Mouse (Mus musculus): Measurements from ENCODE around the gene Cd1d1. TPM values are rescaled to one million over a fixed set of nuclear protein-coding genes. Genes with fewer than 3 reads are reported as not detected.
"Not testable (repeated sequence)": the region's sequence is repeated elsewhere in the genome, so short reads cannot be mapped to it uniquely, and the experiment has no call there.

Gene Cd1d1
- polyA plus RNA-seq, 1 experiment from 2014 or later, result 8.7 TPM

DNA sequence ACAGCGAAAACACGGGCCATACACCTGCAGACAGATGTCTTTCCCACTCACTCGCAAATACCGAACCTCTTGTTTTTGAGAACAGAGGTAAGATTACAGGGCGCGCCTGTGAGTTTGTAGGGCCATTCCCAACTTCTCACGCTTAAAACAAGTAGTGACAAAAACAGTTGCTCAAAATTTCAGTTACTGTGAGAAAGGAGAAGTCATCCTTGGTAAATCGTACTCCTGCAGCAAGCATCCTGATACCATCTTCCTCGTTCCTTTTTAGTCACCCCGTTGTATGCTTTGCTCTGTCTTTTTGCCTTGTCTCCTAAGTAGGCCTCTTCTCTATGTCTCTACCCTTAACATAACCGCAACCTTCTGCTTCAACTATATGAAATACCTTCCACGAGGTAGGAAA lies 810 bp upstream of the Cd1d1 start:
- H3K4me1 ChIP-seq, result peaks cover 8% of the 10 kb centered on the region; the same call in 1 of the 2 replicates
- H3K27me3 ChIP-seq (replicated peaks), result no peaks in the 10 kb centered on the region
- no peak overlapping the region for H3K4me3 ChIP-seq
- H3K4me2 ChIP-seq, result peak overlapping the region; percentile 74; the same call in 1 of the 2 replicates
- no peak overlapping the region for H3K9ac ChIP-seq
- ATAC-seq, result no peak
- WGBS (ENCODE audit: insufficient replicate concordance), result 67% methylated on average over 12 of the region's 12 CpGs
- H3K27ac ChIP-seq, result no peak overlapping the region
- no peaks in the 10 kb centered on the region for H3K9me3 ChIP-seq (replicated peaks)
- no peaks in the 10 kb centered on the region for H3K36me3 ChIP-seq

DNA sequence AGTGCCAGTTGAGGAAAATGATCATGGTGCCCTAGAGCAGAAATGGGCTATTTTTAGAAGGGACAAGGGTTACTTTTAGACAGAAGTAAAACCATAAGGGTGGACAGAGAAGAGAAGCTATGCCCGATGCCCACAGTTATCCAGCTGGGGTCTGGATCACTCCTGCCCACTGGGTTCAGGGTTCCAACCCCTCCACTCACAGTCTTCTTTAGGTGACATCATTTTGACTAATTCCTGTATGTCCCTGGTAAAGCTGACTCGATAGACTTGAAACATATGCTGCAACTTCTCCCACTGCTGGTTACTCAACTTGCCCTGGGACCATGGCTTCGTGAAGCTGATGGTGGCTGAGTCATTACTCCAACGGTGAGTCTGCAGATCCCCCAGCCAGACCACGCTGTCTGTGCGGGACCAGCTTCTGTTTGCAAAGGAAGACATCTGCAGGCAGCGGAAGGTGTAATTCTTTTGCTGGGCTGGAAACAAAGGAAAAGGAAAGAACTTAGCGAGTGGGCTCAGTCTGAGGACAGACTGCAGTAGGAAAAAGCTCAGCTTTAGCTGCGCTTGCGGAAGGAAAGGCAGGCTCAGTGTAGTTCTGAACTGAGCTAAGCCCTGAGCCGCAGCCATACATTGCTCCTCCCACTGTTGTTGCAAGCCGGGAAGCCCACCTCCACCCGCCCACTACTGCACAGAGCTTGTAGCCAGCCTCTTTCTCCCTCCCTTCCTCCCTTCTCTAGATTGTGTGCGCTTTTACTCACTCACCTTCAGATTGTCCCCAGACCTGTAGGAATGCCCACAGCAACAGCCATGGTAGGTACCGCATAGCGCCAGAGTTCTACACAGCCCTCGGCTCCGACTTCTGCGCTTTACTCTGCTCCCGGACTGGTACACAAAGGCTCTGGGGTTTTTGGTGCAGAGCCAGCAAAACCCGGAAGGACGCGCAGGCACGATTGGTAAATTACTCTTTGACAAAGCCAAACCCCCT lies 517 bp downstream of the Cd1d1 start:
- WGBS (ENCODE audit: insufficient replicate concordance), result 2% methylated on average over 23 of the region's 24 CpGs
- H3K9me3 ChIP-seq (replicated peaks); H3K4me1 ChIP-seq; H3K27me3 ChIP-seq (replicated peaks); H3K36me3 ChIP-seq: not testable (repeated sequence)
- Histone ChIP-seq H3K9ac (peak overlapping the region; percentile 65), H3K4me2 (peak overlapping the region; percentile 74), H3K27ac (peak overlapping the region; percentile 54), H3K4me3 (peak overlapping the region; percentile 64)
- peak; percentile 91 for ATAC-seq

DNA sequence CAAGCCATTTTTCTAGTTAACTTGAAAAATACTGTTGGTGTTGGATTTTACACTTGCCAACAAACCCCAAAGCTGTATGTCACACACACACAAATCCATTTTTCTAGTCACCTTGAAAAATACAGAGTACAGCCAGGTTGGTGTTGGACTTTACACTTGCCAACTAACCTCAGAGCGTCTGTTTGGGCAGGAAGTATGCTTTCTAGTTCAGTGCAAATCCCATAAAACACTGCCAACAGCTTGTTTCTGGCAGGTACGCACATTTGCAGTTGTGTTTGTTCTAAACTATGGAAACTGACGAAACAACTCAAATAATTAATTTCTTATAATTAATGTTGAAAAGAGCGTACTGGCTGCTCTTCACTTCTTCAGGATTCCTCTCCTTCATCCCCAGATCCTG lies 3.1 kb downstream of the Cd1d1 start:
- H3K4me2 ChIP-seq, result no peak overlapping the region
- no peak for ATAC-seq
- H3K4me3 ChIP-seq, result no peak overlapping the region
- no peaks in the 10 kb centered on the region for H3K9me3 ChIP-seq (replicated peaks)
- H3K27me3 ChIP-seq (replicated peaks), result no peaks in the 10 kb centered on the region
- peaks cover 8% of the 10 kb centered on the region; the same call in 1 of the 2 replicates for H3K4me1 ChIP-seq
- 76% methylated on average over 4 of the region's 4 CpGs for WGBS (ENCODE audit: insufficient replicate concordance)
- H3K27ac ChIP-seq, result no peak overlapping the region
- no peak overlapping the region for H3K9ac ChIP-seq
- no peaks in the 10 kb centered on the region for H3K36me3 ChIP-seq

DNA sequence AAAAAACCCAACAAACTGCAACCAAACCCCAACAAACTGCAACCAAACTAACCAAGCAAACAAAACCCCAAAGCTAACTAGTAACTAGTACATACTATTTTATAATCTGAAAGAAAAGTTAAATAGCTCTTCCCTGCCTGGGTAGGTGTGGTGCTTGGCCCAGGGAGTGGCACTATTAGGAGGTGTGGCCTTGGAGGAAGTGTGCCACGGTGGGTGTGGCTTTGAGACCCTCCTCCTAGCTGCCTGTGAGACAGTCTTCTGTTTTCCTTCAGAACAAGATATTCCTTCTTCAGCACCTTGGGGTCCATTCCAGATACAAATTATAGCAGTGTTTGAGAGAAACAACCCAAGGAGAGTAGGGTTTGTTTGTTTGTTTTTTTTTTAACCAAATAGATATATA lies 3.9 kb downstream of the Cd1d1 start:
- Histone ChIP-seq H3K36me3 (no peaks in the 10 kb centered on the region), H3K4me1 (peaks cover 5% of the 10 kb centered on the region; the same call in 1 of the 2 replicates), H3K9ac (no peak overlapping the region), H3K9me3 (replicated peaks) (no peaks in the 10 kb centered on the region), H3K27ac (no peak overlapping the region), H3K27me3 (replicated peaks) (no peaks in the 10 kb centered on the region), H3K4me3 (no peak overlapping the region), H3K4me2 (no peak overlapping the region)
- 22% methylated on average over 1 of the region's 1 CpGs for WGBS (ENCODE audit: insufficient replicate concordance)
- no peak for ATAC-seq

DNA sequence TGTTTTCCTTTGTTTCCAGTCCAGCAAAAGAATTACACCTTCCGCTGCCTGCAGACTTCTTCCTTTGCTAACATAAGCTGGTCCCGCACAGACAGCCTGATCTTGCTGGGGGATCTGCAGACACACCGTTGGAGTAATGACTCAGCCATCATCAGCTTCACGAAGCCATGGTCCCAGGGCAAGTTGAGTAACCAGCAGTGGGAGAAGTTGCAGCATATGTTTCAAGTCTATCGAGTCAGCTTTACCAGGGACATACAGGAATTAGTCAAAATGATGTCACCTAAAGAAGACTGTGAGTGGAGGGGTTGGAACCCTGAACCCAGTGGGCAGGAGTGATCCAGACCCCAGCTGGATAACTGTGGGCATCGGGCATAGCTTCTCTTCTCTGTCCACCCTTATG lies 12.3 kb downstream of the Cd1d1 start:
- 36% methylated on average over 6 of the region's 6 CpGs for WGBS (ENCODE audit: insufficient replicate concordance)
- not testable (repeated sequence) for ATAC-seq; H3K9me3 ChIP-seq (replicated peaks); H3K27me3 ChIP-seq (replicated peaks); H3K36me3 ChIP-seq; H3K27ac ChIP-seq; H3K4me1 ChIP-seq
- Histone ChIP-seq H3K4me3 (peak overlapping the region; percentile 25; the same call in 1 of the 2 replicates), H3K4me2 (peak overlapping the region; percentile 44), H3K9ac (0 out of 2 replicates have a peak overlapping the region, but pooled peaks have one; percentile 22)

DNA sequence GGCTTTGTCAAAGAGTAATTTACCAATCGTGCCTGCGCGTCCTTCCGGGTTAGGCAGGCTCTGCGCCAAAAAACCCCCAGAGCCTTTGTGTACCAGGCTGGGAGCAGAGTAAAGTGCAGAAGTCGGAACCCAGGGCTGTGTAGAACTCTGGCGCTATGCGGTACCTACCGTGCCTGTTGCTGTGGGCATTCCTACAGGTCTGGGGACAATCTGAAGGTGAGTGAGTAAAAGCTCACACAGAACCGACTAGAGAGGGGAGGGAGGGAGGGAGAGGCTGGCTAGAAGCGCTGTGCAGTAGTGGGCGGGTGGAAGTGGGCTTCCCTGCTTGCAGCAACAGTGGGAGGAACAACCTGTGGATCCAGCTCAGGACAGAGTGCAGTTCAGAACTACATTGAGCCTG lies 12.8 kb downstream of the Cd1d1 start:
- Histone ChIP-seq H3K4me1 (no peaks in the 10 kb centered on the region), H3K9me3 (replicated peaks) (no peaks in the 10 kb centered on the region), H3K27me3 (replicated peaks) (no peaks in the 10 kb centered on the region), H3K4me3 (peak overlapping the region; percentile 25), H3K36me3 (no peaks in the 10 kb centered on the region), H3K27ac (no peak overlapping the region), H3K9ac (peak overlapping the region; percentile 22; the same call in 1 of the 2 replicates), H3K4me2 (peak overlapping the region; percentile 44)
- ATAC-seq, result 0 out of 2 replicates have a peak, but pooled peaks have one; percentile 27
- 25% methylated on average over 12 of the region's 12 CpGs for WGBS (ENCODE audit: insufficient replicate concordance)

DNA sequence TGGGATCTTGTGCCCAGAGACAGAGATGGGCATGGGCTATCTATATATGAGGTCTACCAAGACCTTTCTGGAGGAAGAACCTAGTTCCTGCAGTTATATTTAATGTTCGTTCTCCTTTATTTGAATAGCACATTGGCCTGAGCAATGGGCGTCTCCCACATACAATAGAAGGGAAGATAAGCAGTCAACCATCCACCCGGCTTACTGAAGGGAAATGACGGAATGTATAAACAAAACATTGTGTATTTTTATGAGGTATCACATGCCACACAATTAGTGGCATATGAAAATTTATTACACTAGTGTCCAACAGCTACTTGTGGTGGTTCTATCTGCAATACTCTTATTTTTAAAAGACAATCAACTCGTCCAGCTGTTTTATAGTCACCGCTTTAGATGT lies 15.9 kb downstream of the Cd1d1 start:
- no peaks in the 10 kb centered on the region for H3K36me3 ChIP-seq
- no peak overlapping the region for H3K9ac ChIP-seq
- H3K4me2 ChIP-seq, result no peak overlapping the region
- H3K4me3 ChIP-seq, result no peak overlapping the region
- no peak overlapping the region for H3K27ac ChIP-seq
- H3K9me3 ChIP-seq (replicated peaks), result no peaks in the 10 kb centered on the region
- WGBS (ENCODE audit: insufficient replicate concordance), result 67% methylated on average over 6 of the region's 6 CpGs
- H3K4me1 ChIP-seq, result no peaks in the 10 kb centered on the region
- H3K27me3 ChIP-seq (replicated peaks), result no peaks in the 10 kb centered on the region
- no peak for ATAC-seq

DNA sequence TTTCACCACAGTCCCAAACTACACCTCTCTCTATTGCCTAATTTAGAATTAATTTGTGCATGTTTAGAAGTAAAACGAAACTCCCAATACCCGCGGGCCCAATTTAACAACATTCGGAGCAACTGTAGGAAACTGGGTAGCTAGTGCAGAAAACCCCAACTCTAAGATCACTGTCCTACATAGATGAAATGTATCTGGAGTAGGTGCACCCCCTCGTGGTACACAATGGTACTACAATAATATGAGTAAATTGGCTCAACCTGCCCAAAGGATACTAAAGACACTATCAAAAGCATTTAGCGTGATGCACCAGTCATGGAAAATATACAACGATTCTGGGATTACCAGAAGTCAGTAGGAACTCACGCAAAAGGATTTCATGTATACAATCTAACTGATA lies 22.7 kb downstream of the Cd1d1 start:
- H3K27ac ChIP-seq, result no peak overlapping the region
- H3K27me3 ChIP-seq (replicated peaks), result no peaks in the 10 kb centered on the region
- H3K4me3 ChIP-seq, result no peak overlapping the region
- no peaks in the 10 kb centered on the region for H3K9me3 ChIP-seq (replicated peaks)
- H3K4me2 ChIP-seq, result no peak overlapping the region
- ATAC-seq, result no peak
- no peak overlapping the region for H3K9ac ChIP-seq
- H3K4me1 ChIP-seq, result no peaks in the 10 kb centered on the region
- WGBS (ENCODE audit: insufficient replicate concordance), result 10% methylated on average over 8 of the region's 8 CpGs
- no peaks in the 10 kb centered on the region for H3K36me3 ChIP-seq

DNA sequence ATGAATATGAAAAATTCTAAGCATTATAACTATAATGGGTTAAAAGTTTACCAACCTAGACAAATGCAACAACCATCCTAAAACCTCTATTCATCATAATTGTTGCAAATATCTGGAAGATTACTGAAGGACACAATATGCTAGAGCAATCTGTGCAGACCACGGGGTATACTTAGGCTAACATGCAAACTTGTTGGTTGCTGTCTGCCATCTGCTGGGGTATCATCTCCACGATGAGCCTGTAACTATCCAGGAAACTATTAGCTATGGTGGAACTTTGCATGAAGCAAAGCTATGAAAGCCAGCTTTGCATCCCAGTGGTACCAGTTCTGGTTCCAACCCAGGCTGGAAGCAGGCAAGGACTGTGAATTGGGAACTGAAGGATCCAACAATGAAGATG lies 24.1 kb downstream of the Cd1d1 start:
- 54% methylated on average over 2 of the region's 2 CpGs for WGBS (ENCODE audit: insufficient replicate concordance)
- no peak overlapping the region for H3K4me3 ChIP-seq

DNA sequence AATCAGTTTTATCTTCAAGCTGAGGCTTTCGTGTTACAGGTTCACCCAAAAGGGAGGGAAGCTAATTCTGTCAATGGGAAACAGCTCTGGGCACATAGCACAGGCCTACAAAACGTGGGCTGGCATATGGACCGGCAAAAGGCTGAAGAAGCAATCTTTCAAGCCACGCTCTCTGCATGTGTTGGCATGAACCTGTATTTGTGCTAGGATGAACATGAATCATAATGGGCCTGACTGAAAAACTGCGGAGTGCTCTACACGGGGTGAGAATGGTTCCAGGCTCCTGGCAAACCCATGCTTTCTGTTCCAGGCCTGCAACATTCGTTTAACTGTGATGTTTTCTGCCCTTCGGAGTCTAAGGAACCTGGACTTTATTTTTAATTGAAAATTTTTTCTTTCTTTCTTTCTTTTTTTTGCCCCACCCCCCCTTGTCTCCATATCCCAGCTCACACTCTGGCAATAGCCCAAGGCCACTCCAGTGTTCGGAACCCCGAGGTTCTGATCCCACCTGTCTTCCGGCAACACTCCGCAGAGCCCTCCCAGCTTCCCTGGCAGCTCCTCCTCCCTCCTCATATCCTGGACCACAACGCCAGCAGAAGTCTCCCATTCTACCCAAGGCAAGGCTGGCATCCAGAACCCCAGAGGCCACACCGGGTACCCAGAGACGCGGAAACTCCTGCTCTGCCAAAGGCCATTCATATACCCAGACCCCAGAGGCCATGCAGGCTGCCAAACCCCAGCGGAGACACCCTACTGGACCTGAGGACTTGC lies 36.4 kb downstream of the Cd1d1 start:
- H3K9me3 ChIP-seq (replicated peaks), result no peaks in the 10 kb centered on the region
- no peak overlapping the region for H3K9ac ChIP-seq
- H3K36me3 ChIP-seq, result no peaks in the 10 kb centered on the region
- no peak overlapping the region for H3K4me3 ChIP-seq
- no peaks in the 10 kb centered on the region for H3K27me3 ChIP-seq (replicated peaks)
- 78% methylated on average over 17 of the region's 17 CpGs for WGBS (ENCODE audit: insufficient replicate concordance)
- H3K4me1 ChIP-seq, result peaks cover 4% of the 10 kb centered on the region; the same call in 1 of the 2 replicates
- ATAC-seq, result no peak
- H3K4me2 ChIP-seq, result no peak overlapping the region
- no peak overlapping the region for H3K27ac ChIP-seq

More for the DNA sequence above, 24.1 kb downstream of the Cd1d1 start:
- H3K9me3 ChIP-seq (replicated peaks), result no peaks in the 10 kb centered on the region
- H3K27me3 ChIP-seq (replicated peaks), result no peaks in the 10 kb centered on the region
- no peak overlapping the region for H3K9ac ChIP-seq
- no peak overlapping the region for H3K4me2 ChIP-seq
- no peaks in the 10 kb centered on the region for H3K4me1 ChIP-seq
- no peaks in the 10 kb centered on the region for H3K36me3 ChIP-seq
- no peak for ATAC-seq
- H3K27ac ChIP-seq, result no peak overlapping the region

DNA sequence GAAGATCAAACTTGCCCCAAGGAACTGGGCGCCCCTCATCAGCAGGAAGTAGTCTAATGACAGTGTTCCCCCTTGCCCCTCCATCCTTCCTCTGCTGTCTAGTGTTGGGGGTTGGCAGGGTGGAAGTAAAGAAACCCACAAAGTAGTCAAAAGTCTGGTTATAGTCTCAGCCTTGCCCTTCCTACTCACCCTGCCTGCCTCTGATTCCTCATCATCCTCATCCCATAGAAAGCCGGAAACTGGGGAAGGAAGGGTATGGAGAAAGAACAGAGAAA lies 37.9 kb downstream of the Cd1d1 start:
- Histone ChIP-seq H3K27me3 (replicated peaks) (no peaks in the 10 kb centered on the region), H3K4me3 (no peak overlapping the region), H3K36me3 (no peaks in the 10 kb centered on the region), H3K27ac (no peak overlapping the region), H3K9me3 (replicated peaks) (no peaks in the 10 kb centered on the region), H3K9ac (no peak overlapping the region), H3K4me2 (peak overlapping the region; percentile 17), H3K4me1 (peaks cover 4% of the 10 kb centered on the region; the same call in 1 of the 2 replicates)
- 53% methylated on average over 2 of the region's 2 CpGs for WGBS (ENCODE audit: insufficient replicate concordance)
- no peak for ATAC-seq

All from liver, embryonic 12.5 days (tissue).